Mouse (Mus musculus) WW6 (cell line): ENCODE results near the gene Soga1.

ENCODE experiments used
- DNase-seq: peaks from one replicate; pipeline ENCODE4 v3.0.0-alpha.2; 2013; ENCODE audit warnings: low read depth, low spot score

The Soga1 gene

DNA sequence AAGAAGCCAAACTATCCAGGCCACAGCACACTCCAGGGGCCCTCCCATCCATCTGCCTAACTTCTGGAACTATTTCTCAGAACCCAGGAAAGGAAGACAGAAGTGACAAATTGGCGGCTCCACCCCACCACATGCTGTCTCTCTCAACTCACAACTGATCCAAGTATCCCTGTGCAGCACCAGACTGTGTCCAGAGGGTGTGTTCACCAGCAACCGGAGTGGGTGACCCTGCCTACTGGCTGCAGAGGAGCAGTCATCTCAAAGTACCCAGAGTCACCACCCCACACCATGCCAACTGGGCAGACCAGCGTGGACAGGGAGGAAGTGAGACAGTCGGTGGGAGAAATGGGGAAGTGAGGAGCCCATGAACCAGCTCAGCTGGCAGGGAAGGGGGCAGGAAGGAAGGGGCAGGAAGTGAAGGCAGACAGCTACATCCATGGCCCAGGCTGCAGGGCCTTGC, 15.8 kb downstream of the Soga1 start:
- DNase-seq = no peak

DNA sequence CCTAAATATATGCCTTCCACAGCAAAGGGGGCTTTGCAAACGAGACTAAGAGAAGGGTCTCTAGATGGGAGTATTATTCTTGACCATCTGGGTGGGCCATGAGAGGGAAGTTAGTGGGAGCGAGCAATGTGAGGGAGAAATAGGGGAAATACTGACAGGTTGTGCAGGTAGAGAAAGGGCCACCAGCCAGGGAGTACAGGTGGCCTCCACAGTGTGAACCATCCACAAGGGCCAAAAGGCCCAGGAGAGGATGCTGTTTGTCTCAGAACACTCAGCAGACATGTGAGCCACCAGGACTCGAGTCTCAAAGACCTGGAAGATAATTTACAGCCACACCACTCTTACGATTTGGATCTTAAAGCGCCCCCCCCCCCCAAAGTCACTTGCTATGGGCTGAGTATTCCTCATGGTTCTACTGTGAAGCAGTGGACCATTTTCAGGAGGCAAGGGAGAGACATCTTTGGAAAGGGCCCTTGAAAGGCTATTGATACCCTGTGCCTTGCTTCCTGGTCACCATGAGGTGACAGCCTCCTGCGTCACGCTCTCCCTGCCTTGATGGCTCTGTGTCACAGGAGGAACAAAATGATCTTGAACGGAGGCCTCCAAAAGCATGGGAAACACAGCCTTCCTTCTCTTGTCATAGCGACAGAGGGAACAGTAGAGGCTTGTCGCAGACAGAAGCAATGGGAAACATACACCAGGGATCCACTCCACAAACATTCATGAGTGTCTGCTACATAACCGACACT, 18.3 kb downstream of the Soga1 start:
- DNase-seq = no peak

DNA sequence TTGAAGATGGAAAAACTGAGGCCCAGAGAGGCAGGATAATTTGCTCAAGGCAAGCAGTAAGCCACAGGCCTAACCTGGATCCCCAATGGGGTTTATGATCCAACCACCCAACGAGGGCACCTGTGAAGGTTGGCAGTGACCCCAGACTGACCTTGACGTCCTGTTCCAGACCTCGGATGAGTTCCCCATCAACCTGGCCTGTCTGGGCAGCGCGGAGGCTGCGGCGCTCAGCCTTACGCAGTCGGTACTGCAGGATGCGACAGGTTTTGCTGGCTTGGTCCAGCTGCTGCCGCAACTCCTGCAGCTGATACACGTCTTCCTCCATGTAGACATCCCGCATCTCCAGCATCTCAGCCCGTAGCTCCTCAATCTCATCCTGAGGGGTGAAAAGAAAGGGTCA, 19.0 kb downstream of the Soga1 start:
- DNase-seq = no peak

DNA sequence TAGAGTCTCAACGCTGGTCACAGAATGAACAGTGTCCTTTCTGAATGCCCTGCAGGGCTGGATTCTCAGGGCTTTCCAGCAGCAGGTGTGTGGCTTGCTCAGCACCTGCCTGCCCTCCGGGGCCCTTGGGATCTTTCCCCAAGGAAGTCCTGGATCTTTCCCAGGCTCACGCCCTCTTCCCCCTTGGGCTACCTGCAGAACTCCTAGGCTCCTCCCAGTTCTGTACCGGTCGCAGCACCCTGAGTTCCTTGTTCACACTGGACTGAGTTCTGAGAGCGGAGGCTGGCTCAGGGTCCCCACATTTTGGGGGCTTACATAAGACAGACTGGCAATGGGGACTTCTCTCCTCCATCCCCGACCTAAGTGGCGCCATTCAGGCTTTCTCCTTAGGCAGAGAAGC, 19.9 kb downstream of the Soga1 start:
- no peak for DNase-seq

DNA sequence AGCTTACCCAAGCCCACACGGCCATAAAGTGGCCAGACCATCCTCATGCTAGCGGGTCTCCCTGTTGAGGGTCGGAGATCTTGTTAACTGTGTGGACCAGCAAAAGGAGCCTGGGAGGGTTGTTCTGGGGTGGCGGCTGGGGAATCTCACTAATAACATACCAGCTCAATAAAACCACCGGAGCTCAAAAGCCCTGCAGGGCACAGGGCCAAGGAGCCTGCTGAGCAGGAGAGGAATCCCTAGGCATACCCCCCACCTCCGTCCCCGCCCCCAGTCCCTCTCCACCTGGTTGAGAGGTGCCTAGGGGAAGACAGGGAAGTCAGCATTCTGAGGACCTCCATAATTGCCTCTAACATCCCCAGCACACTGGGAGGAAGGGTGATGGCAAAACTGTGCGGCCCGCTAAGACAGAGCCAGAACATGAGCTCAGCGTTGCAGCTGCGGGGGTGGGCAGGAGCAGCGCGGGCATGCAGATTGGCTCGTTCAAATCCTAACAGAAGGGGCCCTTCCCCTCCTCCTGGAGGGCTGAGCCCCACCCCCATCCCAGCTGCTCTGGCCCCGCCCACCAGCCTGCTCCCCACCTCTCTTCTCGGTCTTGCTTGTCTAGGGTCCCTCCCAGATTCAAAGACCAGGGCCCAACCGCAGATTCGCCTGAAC, 20.6 kb downstream of the Soga1 start:
- no peak for DNase-seq

DNA sequence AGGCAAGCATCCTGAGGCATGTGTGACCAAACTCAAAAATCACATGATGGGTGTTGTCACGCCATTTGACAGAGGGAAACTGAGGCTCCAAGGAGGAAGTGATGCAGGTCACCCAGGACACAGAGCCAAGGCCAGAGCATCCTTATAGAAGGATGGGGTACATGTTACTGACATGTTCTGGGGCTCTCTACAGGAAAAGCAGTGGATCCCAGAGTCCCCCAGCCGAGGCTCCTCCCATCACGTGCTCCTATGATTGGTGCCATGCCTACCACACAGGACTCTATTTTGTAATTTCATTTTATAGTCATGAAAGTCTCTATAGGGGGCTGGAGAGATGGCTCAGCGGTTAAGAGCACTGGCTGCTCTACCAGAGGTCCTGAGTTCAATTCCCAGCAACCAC, 21.3 kb downstream of the Soga1 start:
- DNase-seq = no peak

DNA sequence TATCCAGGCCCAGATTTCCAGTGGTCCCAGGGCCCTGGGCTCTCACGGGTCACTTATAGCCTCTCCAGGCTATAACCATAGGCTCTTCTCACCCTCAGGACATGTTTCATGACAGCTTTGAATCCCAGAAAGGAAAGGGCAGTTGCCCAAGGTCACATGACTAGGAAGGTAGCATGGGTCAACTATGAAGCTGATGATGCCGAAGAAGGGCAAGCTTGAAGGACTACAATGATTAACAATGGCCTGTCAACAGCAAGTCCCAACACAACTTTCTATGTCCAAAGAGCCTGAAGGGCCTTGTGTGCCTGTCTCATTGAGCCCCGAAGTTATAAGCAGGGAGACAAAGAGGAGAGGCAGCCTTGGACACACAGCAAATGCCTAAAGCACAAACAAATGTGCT, 21.9 kb downstream of the Soga1 start:
- DNase-seq = no peak

DNA sequence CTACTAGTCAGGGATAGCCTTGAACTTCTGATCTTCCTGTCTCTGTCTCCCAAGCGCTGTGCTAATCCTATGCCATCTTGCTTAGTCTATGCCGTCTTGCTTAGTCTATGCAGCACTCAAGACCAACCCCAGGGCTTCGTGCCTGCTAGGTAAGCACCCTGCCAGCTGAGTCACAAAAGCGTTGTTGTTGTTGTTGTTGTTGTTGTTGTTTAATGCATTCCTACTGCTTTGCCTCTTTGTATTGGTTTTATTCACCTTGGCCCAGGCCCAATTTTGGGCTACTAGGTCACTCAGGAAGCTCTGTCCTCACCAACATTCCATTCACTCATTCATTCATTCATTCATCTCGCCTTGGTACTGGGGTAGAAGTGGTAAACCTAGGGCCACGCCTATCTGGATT, 23.3 kb downstream of the Soga1 start:
- no peak for DNase-seq

DNA sequence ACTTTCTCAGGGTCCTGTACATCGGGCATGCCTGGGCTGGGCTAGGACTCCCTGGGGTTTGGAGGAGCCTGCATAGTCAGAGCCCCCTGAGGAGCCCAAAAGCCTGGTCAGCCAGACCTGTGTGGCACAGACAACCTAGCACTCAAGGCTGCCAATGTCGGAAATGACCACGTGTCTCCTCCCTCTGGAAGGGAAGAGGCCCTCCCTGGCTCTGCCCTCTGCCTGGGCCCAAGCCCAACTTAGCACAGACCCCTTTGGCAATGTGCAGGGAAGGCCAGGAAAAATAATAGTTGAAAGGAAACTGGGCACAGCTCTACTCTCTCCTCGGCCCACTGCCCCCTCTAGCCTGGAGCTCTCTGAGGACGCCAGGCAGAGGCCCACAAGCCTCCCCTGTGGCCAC, 24.2 kb downstream of the Soga1 start:
- DNase-seq = no peak

DNA sequence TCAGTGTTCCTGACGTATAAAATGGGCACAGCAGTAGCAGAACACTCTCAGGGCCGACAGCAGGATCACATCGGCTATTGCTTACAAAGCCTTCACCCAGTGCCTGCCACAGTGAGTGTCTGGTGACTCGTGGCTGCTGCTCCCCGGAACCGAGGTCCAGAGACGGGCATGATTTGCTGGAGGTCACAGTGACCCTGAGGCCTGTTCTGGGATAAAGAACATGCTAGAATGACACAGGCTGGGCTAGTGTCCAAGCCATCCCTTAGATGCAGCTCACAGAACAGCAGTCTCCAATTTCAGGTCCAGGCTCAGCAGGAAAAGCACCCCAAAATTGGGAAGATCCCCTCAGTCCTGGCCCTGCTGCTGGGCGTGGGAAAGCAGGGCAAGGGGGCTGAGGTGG, 24.8 kb downstream of the Soga1 start:
- DNase-seq = no peak

DNA sequence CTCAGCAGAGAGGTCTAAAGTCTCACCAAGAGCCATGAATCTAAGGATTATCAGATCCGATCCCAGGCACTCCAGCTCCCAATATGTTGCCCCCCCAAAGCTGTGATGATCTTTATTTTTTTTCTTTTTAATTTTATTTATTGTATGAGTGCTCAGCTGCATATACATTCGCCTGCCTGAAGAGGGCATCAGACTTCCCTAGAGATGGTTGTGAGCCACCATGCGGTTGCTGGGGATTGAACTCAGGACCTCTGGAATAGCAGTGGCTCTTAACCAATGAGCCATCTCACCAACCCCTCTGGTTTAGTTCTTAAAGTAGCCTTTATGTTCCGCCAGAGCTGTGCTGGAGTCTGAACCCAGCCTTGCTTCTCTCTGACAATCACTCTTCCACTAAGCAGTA, 25.3 kb downstream of the Soga1 start:
- DNase-seq = no peak

DNA sequence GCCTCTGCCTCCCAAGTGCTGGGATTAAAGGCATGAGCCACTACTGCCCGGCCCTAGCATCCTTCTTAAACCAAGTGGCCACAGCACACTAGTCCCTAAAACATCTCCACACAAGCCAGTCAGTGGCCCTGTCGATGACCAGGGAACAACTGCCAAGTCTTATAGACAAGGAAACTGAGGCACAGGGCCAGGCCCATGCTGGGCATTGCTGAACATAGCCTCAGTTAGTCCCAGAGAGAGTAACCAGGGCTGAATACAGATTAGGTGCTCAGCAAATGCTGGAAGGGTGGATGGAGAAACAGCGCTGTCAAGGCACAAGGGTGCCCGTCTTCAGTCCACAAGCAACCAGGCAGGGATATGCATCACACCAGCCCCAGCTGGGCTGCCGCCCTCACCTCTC, 25.9 kb downstream of the Soga1 start:
- DNase-seq = no peak

DNA sequence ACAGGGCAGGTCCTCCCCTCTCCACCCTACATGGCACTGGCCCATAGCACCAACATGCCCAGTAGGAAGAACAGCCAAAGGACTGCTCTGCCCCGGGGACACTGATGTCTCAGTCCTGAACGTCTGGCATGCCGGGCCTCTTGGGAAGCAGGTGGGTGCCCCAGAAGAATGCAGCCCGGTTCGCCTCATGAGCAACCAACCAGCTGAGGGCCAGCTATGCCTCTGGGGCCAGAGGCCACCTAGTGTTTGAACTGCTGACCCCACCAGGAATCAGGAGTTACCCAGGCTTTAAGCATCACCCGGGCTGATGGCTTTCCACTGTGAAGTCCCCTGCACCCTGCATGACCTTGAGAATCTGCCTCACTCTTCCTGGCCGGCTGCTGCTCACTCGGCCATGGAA, 26.6 kb downstream of the Soga1 start:
- DNase-seq = no peak

DNA sequence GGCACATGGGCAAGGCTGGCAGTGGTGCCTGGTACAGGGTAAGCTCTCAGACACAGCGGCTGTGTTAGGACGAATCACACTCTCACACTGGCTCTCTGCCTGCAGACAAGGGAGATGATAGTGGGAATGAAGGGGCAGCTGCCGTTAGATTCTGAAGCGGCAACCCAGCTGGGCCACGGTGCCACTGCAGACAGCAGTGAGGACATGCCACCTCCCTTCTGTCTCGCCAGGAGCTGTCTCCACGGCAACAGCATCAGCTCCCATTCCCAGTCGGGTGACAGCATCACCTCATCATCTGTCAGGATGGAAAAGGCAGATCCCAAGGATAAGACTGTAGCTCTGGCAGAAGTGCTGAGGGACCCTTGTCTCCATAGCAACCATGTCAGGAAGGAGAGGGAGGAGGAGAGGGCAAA, 29.2 kb downstream of the Soga1 start:
- no peak for DNase-seq

DNA sequence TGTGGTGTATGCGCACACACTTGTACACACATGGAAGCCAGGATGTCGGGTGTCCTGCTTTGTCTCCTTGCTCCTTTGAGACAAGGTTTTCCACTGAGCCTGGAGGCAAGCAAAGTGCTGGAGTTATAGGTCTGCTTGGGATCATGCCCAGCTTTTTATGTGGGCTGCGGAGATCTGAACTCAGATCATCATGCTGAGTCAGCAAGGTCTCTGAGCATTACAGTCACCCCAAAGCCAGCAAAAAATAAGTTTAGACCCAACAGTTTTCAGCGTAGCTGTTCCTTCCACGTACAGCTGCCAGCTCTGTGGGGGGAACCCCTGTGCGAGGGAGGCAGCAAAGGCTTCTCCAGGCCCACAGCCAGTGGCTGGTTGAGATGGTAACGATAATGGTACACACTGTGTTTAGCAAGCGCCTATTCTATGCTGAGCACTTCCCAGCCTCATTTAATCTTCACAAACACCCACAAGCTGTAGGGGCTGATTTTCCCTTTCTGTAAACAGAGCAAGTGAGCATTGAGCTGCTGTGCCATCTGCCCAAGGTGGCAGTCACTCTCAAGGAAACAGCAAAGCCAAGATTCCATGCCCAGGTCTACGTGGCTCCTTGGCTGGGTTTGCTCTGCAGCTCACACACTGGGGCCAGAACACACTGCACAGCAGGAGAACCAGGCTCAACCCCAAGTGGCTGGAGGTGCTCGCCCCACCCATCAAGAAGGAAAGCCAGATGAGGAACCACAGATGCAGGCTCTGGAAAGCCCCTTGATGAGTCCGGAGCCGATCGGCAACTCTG, 30.5 kb downstream of the Soga1 start:
- DNase-seq = no peak

DNA sequence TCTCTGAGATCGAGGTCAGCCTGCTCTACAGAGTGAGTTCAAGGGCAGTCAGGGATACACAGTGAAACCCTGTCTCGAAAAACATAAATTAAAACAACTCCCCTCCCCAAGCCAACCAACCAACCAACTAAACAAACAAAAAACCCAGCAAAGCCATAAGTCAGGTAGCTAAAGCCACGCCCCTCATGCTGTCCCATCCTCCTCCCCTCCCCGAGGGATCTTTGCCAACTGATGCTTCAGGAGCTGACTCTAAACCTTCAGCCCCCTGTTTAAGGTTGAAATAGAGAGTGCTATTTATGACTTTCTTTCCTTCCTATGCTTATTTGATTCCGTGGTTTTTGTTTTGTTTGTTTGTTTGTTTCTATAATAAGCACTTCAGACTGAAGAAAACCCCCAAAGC, 32.1 kb downstream of the Soga1 start:
- DNase-seq = no peak

DNA sequence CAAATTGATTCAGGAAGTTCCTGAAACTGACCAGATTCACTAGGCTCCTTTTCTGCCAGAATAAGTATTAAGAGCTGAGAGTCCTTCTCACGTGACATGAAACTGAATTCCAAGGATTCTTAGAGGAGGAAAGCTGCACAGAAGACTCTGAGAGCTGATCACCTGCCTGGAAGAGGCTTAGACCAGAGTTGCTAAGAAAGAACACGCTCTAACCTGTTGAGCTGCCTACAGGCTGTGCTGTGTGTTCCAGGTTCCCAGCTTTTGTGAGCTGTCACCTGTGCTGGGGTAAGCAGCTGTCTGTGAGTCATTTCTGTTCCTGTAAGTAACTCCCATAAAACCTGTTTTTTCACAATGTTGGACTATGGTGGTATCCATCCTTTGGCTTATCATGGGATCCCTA, 33.1 kb downstream of the Soga1 start:
- no peak for DNase-seq

DNA sequence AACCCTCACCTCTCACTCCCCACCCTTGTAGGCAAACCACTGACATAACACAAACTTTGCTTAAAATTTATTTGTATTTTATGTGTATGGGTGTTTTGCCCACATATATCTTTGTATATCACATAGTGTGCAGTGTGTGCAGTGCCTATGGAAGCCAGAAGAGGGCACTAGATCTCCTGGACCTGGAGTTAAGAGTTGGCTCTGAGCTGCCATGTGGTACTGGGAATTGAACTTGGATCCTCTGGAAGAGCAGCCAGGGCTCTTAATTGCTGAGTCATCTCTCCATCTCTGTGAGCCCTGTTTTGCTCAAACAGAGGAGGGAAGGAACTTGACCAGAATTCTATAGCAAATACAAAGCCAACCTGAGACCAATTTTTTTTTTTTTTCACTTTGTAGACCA, 35.1 kb downstream of the Soga1 start:
- no peak for DNase-seq

DNA sequence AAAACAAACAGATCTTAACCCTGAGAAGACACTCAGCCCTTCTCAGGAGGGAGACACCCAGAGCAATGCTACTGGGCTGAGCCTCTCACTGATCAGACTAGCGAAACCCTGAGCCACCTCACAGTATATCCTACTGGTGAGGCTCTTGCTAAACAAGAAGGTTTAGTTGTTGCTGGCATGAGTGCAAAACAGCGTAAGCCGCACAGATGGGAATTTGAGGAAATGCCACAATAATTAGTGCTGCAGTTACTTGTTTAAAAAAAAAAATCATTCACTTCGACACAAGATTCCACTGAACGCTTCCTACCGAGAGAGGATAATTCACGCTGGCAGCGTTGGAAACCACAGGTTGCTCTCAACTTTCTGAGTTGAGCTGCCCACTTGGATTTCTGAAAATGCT, 35.5 kb downstream of the Soga1 start:
- DNase-seq = no peak

DNA sequence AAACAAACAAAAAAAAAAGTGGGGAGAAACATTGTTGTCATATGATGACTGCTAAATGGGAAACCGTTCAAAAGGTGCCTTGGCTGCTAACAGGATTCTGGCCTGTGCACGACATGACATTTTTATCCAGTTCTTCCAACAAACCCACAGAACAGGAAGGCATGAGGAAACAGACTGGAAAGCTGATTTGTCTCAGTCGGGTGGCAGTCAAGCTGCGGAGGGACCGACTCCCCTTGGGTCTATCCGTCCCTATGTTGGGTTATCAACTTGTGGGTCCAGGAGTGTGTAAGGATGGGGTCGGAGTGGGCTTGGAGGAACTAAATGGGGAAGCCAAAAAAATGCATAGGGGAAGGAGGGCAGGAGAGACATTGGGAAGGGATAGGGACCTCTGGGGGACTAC, 37.6 kb downstream of the Soga1 start:
- no peak for DNase-seq

DNA sequence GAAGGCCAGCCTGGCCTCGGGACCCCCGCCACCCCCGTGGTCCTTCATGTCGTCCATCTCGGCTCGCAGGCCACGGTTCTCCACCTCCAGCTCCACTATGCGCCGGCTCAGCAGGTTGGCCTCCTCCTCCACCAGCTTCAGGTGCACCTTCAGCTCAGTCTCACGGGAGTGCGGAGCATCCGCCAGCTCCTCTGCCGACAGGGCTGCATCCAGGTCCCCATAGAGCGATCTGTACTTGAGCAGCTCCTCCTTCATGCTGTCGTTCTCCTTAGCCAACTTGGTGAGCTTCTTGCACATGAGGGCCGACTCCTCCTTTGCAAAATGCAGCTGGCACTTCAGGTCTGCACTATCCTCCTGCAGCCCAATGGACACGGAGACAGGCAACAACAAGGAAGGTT, 38.4 kb downstream of the Soga1 start:
- DNase-seq = no peak

DNA sequence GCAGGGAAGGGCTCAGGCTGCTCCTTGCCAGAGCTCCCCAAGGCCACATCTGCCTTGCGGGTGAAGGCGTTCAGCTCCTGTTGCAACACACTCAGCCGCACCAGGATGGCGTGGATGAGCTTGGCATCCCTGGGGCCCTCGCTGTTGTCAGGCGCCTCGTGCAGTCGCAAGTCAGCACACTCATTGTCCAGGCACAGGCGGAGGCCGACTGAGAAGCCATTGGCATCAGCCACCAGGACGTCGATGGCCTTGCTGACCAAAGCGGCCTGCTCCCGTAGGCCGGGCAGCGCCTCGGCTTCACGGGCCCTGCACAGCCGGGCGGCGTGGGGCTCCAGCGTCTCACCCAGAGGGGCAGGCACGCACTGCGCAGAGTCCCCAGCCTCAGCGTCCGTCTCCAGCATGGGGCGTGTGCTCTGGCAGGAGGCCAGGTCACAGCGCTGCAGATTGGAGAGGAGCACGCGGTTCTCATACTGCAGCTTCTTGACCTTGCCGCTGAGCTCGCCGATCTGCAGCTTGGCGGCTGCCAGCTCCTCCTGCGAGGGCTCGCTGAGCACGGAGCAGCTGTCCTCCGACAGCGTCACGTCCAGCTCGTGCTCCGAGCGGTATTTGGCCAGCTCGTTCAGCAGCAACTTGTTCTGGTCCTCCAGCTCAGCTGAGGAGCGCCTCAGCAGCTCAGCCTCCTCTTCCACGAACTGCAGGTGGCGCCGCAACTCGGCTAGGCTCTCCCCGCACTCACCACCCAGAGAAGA, 39.0 kb downstream of the Soga1 start:
- DNase-seq = no peak
